Mouse (Mus musculus): ENCODE results near the gene Gm20604. TPM values are rescaled to one million over a fixed set of nuclear protein-coding genes. Genes with fewer than 3 reads are reported as not detected.
A peak's percentile ranks its signal among the peaks of the same experiment; 100 is the strongest.

The Gm20604 gene
- polyA plus RNA-seq, 1 experiment from 2014 or later, result 41.1 TPM

DNA sequence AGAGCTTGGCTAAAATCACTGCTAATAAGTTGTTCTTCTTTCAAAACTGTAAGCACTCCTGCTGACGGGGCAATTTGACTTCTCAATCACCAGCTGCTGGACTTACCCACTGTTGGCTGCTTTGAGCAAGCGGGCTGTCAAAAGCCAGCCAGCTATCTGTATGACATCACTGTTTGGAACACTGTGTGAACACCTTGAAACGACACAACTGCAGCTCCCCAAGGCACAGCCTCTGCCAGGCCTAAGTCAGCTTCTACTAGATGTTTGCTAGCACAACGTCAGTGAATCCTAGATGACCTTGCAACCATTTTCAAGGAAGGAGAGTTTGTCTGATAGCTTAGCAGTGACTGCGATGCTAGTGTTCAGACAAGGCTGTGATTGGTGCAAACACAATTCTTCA is 19.4 kb downstream of the Gm20604 start:
- Histone ChIP-seq H3K9me3 (no peaks in the 10 kb centered on the region), H3K9ac (replicated peaks) (no peak overlapping the region), H3K36me3 (no peaks in the 10 kb centered on the region), H3K27ac (no peak overlapping the region), H3K4me3 (replicated peaks) (no peak overlapping the region), H3K27me3 (no peaks in the 10 kb centered on the region), H3K4me2 (replicated peaks) (no peak overlapping the region), H3K4me1 (replicated peaks) (peaks cover 15% of the 10 kb centered on the region)
- WGBS, result 85% methylated on average over 5 of the region's 5 CpGs
- ATAC-seq, result no peak

- no peaks in the 10 kb centered on the region for H3K9me3 ChIP-seq
- H3K4me2 ChIP-seq (replicated peaks), result no peak overlapping the region
- no peak overlapping the region for H3K27ac ChIP-seq
- H3K9ac ChIP-seq (replicated peaks), result no peak overlapping the region
- no peaks in the 10 kb centered on the region for H3K36me3 ChIP-seq
- no peak overlapping the region for H3K4me3 ChIP-seq (replicated peaks)
- 8% methylated on average over 5 of the region's 5 CpGs for WGBS
- H3K4me1 ChIP-seq (replicated peaks), result peaks cover 24% of the 10 kb centered on the region
- H3K27me3 ChIP-seq, result no peaks in the 10 kb centered on the region
- no peak for ATAC-seq
Observed at GRCm38 (mm10) chr12:102733381-102733780, 25.1 kb downstream of the Gm20604 start.

DNA sequence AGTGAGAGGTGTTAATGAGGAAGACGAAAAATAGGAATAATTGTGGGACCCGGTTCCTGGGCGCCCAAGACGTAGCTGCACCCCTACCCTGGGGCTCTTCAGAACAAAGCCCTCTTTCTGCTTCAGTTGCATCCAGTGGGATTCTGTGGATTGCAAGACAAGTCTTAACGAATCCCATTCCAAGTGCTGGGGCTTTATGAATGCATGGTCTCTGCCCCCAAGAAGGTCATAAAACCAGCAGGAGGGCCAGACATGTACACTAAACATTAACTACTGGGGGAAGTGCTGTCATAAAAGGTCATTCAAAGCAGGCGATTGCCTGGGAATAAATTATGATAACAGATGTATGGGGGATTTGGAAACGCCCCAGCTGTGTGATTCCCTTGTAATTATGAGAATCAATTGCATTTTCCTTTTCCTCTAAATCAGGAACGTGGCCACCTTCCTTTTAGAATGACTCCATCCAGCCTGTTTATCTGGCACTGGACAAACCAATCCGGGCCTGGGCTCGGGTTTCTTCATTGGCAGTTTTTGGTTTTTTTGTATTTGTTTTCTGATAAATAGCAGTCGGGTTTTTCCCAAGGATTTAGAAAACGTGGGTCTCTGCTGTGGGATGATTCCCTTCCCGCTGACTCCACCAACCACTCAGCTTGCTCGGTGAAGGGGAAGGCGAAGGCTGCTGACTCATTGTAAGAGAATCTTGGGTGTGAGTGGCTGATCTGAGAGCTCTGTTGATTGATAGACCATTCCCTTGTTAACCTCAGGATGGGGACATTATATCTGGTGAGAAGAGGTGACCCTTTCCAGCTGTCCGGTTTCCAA is 27.5 kb downstream of the Gm20604 start:
- Histone ChIP-seq H3K4me2 (replicated peaks) (peak overlapping the region; percentile 46), H3K27ac (peak overlapping the region; percentile 90), H3K36me3 (no peaks in the 10 kb centered on the region), H3K27me3 (no peaks in the 10 kb centered on the region), H3K9me3 (no peaks in the 10 kb centered on the region), H3K4me1 (replicated peaks) (peaks cover 24% of the 10 kb centered on the region), H3K9ac (replicated peaks) (peak overlapping the region; percentile 15), H3K4me3 (replicated peaks) (peak overlapping the region; percentile 23)
- 34% methylated on average over 16 of the region's 16 CpGs for WGBS
- ATAC-seq, result peak; percentile 62

DNA sequence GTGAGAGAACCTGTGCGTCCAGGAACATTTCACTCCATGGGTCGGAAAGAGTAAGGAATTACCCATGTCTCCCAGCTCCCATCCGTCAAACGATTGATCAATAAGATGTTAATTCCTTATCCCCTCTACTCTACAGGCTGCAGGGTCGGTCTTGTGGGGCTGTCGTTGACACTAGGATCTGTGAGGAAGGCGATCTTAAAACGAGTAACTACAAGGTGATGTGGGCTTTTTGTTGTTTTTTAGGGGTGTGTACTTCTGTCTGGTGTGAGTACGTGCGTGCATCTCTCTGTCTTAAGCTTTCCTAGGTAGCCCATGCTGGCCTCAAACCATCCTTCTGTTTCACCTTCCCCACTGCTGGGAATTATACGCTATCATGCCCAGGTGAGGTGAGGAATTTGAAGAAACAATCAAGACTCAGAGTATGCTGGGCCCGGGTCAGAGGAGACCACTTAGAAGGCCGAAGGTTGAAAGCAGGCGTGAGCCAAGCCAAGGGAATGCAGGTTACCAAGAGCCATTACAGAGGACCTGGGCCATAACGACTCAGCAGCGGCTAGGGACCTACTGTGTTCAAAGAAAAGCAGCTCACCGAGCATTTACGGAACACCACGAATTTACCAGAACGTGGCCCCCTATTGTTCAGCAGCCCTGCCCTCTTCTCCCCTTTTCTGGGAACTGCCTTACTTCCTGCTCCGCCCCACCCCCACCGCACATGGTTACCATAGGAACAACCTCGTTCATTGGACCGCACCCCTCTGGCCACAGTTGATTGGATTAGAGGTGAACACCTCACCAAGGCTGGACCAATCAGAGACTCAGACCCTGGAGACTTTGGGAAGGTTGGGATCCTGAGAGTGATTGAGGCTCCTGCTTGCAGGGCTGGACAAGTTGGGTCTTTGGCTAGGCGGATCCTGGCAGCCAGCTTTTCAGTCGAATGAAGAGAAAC is 28.3 kb downstream of the Gm20604 start:
- Histone ChIP-seq H3K9me3 (no peaks in the 10 kb centered on the region), H3K4me3 (replicated peaks) (peak overlapping the region; percentile 23), H3K27ac (peak overlapping the region; percentile 90), H3K4me2 (replicated peaks) (peak overlapping the region; percentile 46), H3K27me3 (no peaks in the 10 kb centered on the region), H3K36me3 (no peaks in the 10 kb centered on the region), H3K9ac (replicated peaks) (peak overlapping the region; percentile 44), H3K4me1 (replicated peaks) (peaks cover 24% of the 10 kb centered on the region)
- WGBS, result 30% methylated on average over 26 of the region's 26 CpGs
- ATAC-seq, result peak; percentile 99

GRCm38 (mm10) chr12:102725761-102726175 is 32.7 kb downstream of the Gm20604 start:
- H3K4me1 ChIP-seq (replicated peaks), result peaks cover 12% of the 10 kb centered on the region
- no peak for ATAC-seq

GRCm38 (mm10) chr12:102725146-102725545 is 33.3 kb downstream of the Gm20604 start:
- no peak overlapping the region for H3K9ac ChIP-seq (replicated peaks)
- no peaks in the 10 kb centered on the region for H3K36me3 ChIP-seq
- no peak overlapping the region for H3K4me2 ChIP-seq (replicated peaks)
- 96% methylated on average over 6 of the region's 6 CpGs for WGBS
- no peak for ATAC-seq
- no peak overlapping the region for H3K4me3 ChIP-seq (replicated peaks)
- H3K4me1 ChIP-seq (replicated peaks), result peaks cover 7% of the 10 kb centered on the region
- no peaks in the 10 kb centered on the region for H3K27me3 ChIP-seq
- no peak overlapping the region for H3K27ac ChIP-seq
- no peaks in the 10 kb centered on the region for H3K9me3 ChIP-seq

More at GRCm38 (mm10) chr12:102725761-102726175, 32.7 kb downstream of the Gm20604 start:
- H3K36me3 ChIP-seq, result no peaks in the 10 kb centered on the region
- no peak overlapping the region for H3K4me3 ChIP-seq (replicated peaks)
- 85% methylated on average over 7 of the region's 7 CpGs for WGBS
- no peak overlapping the region for H3K27ac ChIP-seq
- H3K4me2 ChIP-seq (replicated peaks), result no peak overlapping the region
- H3K9ac ChIP-seq (replicated peaks), result no peak overlapping the region
- no peaks in the 10 kb centered on the region for H3K9me3 ChIP-seq
- no peaks in the 10 kb centered on the region for H3K27me3 ChIP-seq

DNA sequence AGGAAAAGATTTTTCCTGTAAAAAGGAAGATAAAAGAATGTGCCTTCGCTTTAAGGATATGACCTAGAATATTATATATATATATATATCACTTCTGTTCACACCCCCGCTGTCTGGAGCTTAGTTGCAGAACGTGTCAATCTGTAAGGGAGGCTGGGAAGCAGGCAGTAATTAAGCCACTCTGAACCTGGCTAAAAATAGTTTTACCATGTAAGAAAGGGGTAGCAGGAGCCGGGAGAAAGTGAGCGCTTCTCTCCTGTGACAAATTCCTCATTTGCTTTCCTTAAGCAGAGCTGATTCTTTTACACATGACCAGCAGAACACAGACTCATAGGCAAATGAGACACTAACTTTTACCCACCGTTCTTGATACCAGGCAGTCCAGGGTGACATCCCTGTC is 34.6 kb downstream of the Gm20604 start:
- no peak overlapping the region for H3K4me3 ChIP-seq (replicated peaks)
- H3K9me3 ChIP-seq, result no peaks in the 10 kb centered on the region
- H3K4me1 ChIP-seq (replicated peaks), result no peaks in the 10 kb centered on the region
- no peaks in the 10 kb centered on the region for H3K27me3 ChIP-seq
- no peaks in the 10 kb centered on the region for H3K36me3 ChIP-seq
- no peak overlapping the region for H3K9ac ChIP-seq (replicated peaks)
- no peak overlapping the region for H3K4me2 ChIP-seq (replicated peaks)
- no peak overlapping the region for H3K27ac ChIP-seq
- no peak for ATAC-seq
- 88% methylated on average over 6 of the region's 6 CpGs for WGBS

- Histone ChIP-seq H3K9me3 (no peaks in the 10 kb centered on the region), H3K36me3 (no peaks in the 10 kb centered on the region), H3K4me1 (replicated peaks) (no peaks in the 10 kb centered on the region), H3K27me3 (no peaks in the 10 kb centered on the region), H3K9ac (replicated peaks) (no peak overlapping the region), H3K4me2 (replicated peaks) (no peak overlapping the region), H3K4me3 (replicated peaks) (no peak overlapping the region), H3K27ac (no peak overlapping the region)
- no peak for ATAC-seq
- 58% methylated on average over 8 of the region's 8 CpGs for WGBS
Observed at GRCm38 (mm10) chr12:102722966-102723365, 35.5 kb downstream of the Gm20604 start.

DNA sequence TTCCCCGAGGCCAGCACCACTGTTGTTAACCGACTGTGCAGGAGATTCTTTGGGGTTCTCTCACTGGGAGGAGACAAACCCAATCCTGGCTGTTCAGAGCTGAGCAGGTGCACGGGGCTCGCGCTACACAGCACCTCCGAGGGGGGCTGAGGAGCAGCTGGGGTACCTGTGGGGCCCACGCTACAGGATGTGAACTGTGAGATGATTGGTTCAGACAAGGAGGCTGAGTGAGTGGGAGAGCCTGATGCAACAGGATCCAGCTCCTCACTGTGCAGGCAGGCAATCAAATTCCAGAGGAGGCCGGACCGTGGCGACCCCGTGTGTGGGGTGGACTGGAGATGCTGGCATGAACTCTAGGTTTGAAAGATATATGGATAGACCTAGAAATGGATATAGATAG is 36.0 kb downstream of the Gm20604 start:
- Histone ChIP-seq H3K27me3 (no peaks in the 10 kb centered on the region), H3K4me2 (replicated peaks) (no peak overlapping the region), H3K9ac (replicated peaks) (no peak overlapping the region), H3K27ac (no peak overlapping the region), H3K4me3 (replicated peaks) (no peak overlapping the region), H3K9me3 (no peaks in the 10 kb centered on the region), H3K36me3 (no peaks in the 10 kb centered on the region), H3K4me1 (replicated peaks) (no peaks in the 10 kb centered on the region)
- WGBS, result 63% methylated on average over 11 of the region's 11 CpGs
- peak; percentile 32; the same call in 1 of the 2 replicates for ATAC-seq

GRCm38 (mm10) chr12:102719552-102720315 is 38.7 kb downstream of the Gm20604 start:
- no peak overlapping the region for H3K9ac ChIP-seq (replicated peaks)
- H3K4me1 ChIP-seq (replicated peaks), result no peaks in the 10 kb centered on the region
- WGBS, result 30% methylated on average over 13 of the region's 13 CpGs
- no peak overlapping the region for H3K27ac ChIP-seq
- H3K27me3 ChIP-seq, result no peaks in the 10 kb centered on the region
- no peaks in the 10 kb centered on the region for H3K36me3 ChIP-seq
- peak; percentile 83 for ATAC-seq
- no peaks in the 10 kb centered on the region for H3K9me3 ChIP-seq
- H3K4me3 ChIP-seq (replicated peaks), result no peak overlapping the region; the same call in 1 of the 2 replicates
- H3K4me2 ChIP-seq (replicated peaks), result peak overlapping the region; percentile 18; the same call in 1 of the 2 replicates

GRCm38 (mm10) chr12:102714654-102715395 is 43.6 kb downstream of the Gm20604 start:
- no peaks in the 10 kb centered on the region for H3K9me3 ChIP-seq
- H3K4me1 ChIP-seq (replicated peaks), result no peaks in the 10 kb centered on the region
- H3K27me3 ChIP-seq, result no peaks in the 10 kb centered on the region
- H3K9ac ChIP-seq (replicated peaks), result no peak overlapping the region
- no peak for ATAC-seq
- no peak overlapping the region for H3K4me2 ChIP-seq (replicated peaks)
- 81% methylated on average over 10 of the region's 10 CpGs for WGBS
- no peak overlapping the region for H3K27ac ChIP-seq
- no peaks in the 10 kb centered on the region for H3K36me3 ChIP-seq
- no peak overlapping the region for H3K4me3 ChIP-seq (replicated peaks)

Data from midbrain, embryonic 13.5 days (tissue).